Mouse (Mus musculus) gastrocnemius, postnatal 25 days (tissue): ENCODE measurements around the gene Usp39. TPM values are rescaled to one million over a fixed set of nuclear protein-coding genes. Genes with fewer than 3 reads are reported as not detected.

Source experiments
- DNase-seq: peaks from one replicate; pipeline ENCODE4 v3.0.0; 2022
- total RNA-seq, 2 experiments: library from RNA; stranded (reverse); gene quantifications; 1 replicate in 1 of 2; 2 replicates in 1 of 2; pipeline ENCODE4 v1.2.3; 2021

Usp39 gene
- total RNA-seq, 2 experiments from 2014 or later: 18.6 to 20.3 TPM

- DNase-seq: no peak
These were observed 7.8 kb upstream of the Usp39 start for GRCm38 (mm10) chr6:72352636-72353405.

GRCm38 (mm10) chr6:72350214-72350613 lies 5.2 kb upstream of the Usp39 start:
- no peak for DNase-seq

- no peak for DNase-seq
These were observed 3.4 kb upstream of the Usp39 start for GRCm38 (mm10) chr6:72348411-72348810.

GRCm38 (mm10) chr6:72347166-72347941 lies 2.4 kb upstream of the Usp39 start, which contains the start of gene 0610030E20Rik:
TSS of gene 0610030E20Rik (plus strand) at chr6:72347317.
- peak; percentile 79 for DNase-seq

GRCm38 (mm10) chr6:72346261-72346660 lies 1.3 kb upstream of the Usp39 start:
- DNase-seq: no peak

GRCm38 (mm10) chr6:72345633-72346032 lies 649 bp upstream of the Usp39 start:
- no peak for DNase-seq

GRCm38 (mm10) chr6:72344396-72345073 lies 449 bp downstream of the Usp39 start:
- DNase-seq: no peak

- no peak for DNase-seq
These were observed 4.5 kb downstream of the Usp39 start for GRCm38 (mm10) chr6:72340481-72340880.

GRCm38 (mm10) chr6:72333111-72333510 lies 11.9 kb downstream of the Usp39 start:
- no peak for DNase-seq

- no peak for DNase-seq
These were observed 14.9 kb downstream of the Usp39 start for GRCm38 (mm10) chr6:72330133-72330532.

- DNase-seq: no peak
These were observed 16.0 kb downstream of the Usp39 start for GRCm38 (mm10) chr6:72329019-72329418.

GRCm38 (mm10) chr6:72326274-72326673 lies 18.7 kb downstream of the Usp39 start:
- no peak for DNase-seq

- no peak for DNase-seq
These were observed 21.0 kb downstream of the Usp39 start for GRCm38 (mm10) chr6:72323786-72324508.

GRCm38 (mm10) chr6:72322936-72323335 lies 22.0 kb downstream of the Usp39 start:
- no peak for DNase-seq

- DNase-seq: no peak
These were observed 26.0 kb downstream of the Usp39 start for GRCm38 (mm10) chr6:72319019-72319418.

GRCm38 (mm10) chr6:72318440-72318839 lies 26.5 kb downstream of the Usp39 start:
- DNase-seq: no peak

- DNase-seq: no peak
These were observed 28.9 kb downstream of the Usp39 start for GRCm38 (mm10) chr6:72316044-72316443.

- DNase-seq: no peak
These were observed 29.6 kb downstream of the Usp39 start for GRCm38 (mm10) chr6:72315384-72315783.

GRCm38 (mm10) chr6:72313124-72313867 lies 31.7 kb downstream of the Usp39 start:
- DNase-seq: peak; percentile 21

GRCm38 (mm10) chr6:72312198-72312597 lies 32.8 kb downstream of the Usp39 start:
- DNase-seq: no peak

- DNase-seq: no peak
These were observed 41.5 kb downstream of the Usp39 start for GRCm38 (mm10) chr6:72303510-72303909.
